Mouse (Mus musculus) CD4-positive helper T cell, adult 2 months (primary cell): ENCODE measurements around the gene Ifnl2.

Source experiments
- DNase-seq: peaks from one replicate; pipeline ENCODE4 v3.0.0-alpha.2; 2012; ENCODE audit warnings: low read depth, missing footprints, low spot score

The Ifnl2 gene

GRCm38 (mm10) chr7:28490903-28491302 is 19.4 kb downstream of the Ifnl2 start:
- DNase-seq = no peak

- peak; percentile 61 for DNase-seq
These were observed 19.8 kb downstream of the Ifnl2 start for GRCm38 (mm10) chr7:28490410-28490809.

DNA sequence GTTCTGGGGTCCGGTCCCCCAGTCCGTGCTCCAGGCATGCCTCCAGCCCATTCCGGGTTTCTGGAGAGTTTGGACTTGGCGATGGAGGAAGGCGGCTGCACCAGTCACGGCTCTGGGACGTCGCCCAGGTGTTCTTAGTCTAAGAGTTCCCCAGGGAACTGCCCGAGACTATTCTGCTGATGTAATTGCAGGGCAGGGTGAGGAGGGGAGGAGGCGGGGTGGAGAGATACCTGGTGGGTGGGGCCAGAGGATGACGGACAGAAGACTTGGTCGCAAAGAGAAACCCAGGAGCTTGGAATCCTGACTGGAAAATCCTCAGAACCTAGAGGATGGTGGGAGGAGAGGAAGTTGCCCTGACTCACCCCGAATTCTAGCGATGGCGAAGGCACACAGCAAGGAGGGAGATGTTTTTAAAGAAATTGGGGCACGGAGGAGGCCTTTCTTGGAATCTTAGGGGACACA is 22.2 kb downstream of the Ifnl2 start:
- no peak for DNase-seq

GRCm38 (mm10) chr7:28484192-28484591 is 26.1 kb downstream of the Ifnl2 start:
- no peak for DNase-seq

DNA sequence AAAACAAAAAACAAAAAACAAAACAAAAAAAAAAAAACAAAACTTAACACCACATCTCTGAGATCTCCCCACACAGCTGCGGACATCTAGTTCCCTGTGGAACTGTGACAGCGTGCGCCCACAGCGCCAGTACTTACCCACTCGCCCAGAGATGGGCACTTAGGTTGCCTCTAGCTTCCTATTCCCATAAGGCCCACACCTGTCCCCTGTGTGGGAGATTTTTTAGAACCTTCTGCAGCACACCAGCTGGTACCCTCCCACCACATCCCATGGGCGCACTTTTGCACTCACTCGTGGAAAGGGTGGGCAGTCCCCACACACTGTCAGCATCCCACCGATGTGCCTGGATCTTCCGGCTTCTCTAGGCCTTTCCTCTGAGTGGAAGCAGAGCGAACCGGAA is 27.4 kb downstream of the Ifnl2 start:
- no peak for DNase-seq

GRCm38 (mm10) chr7:28478854-28479253 is 31.4 kb downstream of the Ifnl2 start:
- DNase-seq = no peak

- DNase-seq = no peak
These were observed 32.9 kb downstream of the Ifnl2 start for GRCm38 (mm10) chr7:28477363-28477762.

DNA sequence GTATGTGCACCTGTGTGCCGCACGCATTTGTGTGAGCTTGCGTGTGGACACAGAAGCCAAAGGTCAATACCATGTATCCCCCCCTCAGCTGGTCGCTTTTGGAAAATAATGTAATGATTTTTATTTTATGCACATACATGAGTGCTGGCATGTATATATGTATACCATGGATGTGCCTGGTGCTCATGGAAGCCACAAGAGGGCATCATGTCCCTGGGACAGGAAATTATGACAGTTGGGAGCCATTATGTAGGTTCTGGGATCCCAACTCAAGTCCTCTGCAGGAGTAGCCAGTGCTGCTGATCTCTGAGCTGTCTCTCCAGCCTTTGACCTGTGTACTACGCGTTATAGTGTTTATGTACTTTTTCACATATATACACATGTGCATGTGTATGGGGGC is 34.1 kb downstream of the Ifnl2 start:
- no peak for DNase-seq

GRCm38 (mm10) chr7:28467213-28467751 is 43.0 kb downstream of the Ifnl2 start:
- peak; percentile 50 for DNase-seq

DNA sequence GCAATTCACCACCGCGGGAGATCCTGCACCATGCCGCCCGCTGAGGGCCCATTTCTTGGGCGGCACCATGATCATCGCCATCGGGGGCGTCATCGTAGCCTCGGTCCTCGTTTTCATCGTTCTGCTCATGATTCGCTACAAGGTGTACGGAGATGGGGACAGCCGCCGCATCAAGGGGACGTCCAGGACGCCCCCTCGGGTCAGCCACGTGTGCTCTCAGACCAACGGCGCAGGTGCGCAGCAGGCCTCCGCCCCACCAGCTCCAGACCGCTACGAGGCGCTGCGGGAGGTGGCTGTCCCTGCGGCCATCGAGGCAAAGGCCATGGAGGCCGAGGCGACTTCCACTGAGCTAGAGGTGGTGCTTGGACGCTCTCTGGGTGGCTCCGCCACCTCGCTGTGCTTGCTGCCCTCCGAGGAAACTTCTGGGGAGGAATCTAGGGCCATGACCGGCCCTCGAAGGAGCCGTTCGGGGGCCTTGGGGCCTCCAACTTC is 43.5 kb downstream of the Ifnl2 start:
- no peak for DNase-seq

GRCm38 (mm10) chr7:28464416-28465212 is 45.6 kb downstream of the Ifnl2 start:
- DNase-seq = no peak

- DNase-seq = no peak
These were observed 47.5 kb downstream of the Ifnl2 start for GRCm38 (mm10) chr7:28462769-28463168.

GRCm38 (mm10) chr7:28460361-28460760 is 49.9 kb downstream of the Ifnl2 start:
- no peak for DNase-seq
